10 mouse cellular contexts compared by ENCODE assay signal in the genomic region with DNA sequence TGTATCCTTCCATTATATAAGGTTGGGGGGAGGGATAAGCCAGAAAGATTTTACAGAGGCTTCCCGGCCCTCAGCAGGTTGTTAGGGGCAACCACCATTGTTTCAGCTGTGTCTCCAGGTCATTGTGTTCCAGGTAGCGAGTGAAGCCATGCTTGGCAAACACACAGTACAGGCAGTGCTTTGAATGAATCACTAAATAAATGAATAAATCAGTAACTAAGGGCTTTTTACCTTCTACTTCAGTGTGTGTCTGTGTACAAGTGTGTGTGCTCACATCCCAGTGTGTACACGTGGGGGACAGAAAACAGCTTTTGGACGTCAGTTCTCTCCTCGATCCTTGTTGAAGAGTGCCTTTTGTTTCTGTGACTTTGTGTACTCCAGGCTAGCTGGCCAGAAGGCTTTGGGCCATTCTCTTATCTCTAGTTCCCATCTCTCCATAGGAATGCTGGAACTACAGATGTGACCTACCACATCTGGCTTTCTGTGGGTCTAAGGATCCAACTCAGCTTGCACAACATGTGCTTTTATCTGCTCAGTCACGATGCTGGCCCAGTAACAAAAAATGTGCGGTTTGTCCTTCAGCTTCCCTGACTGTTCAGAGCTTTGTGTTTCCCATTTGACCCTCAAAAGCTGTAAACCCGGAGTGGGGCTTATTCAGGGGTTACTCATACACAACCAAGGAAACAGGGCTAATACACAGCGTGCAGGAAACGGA. TPM values are rescaled to one million over a fixed set of nuclear protein-coding genes. Genes with fewer than 3 reads are reported as not detected.
A peak's percentile ranks its signal among the peaks of the same experiment; 100 is the strongest.
DNase-seq lines count a peak whose midpoint lies in the region; ATAC-seq lines count a peak whose summit lies in the region.
"Had no signal": no experiment of that assay in that cellular context is flagged by ENCODE, and none has a peak within 500 bp of the region (broad histone marks: within the 10 kb centered on the region; RNA-seq: fewer than 3 reads in every experiment).

No protein-coding gene starts in this region.

- H3K36me3 ChIP-seq in hindbrain, embryonic 11.5 days (ENCODE audit: control insufficient read depth, insufficient read depth, low read length), result no peaks in the 10 kb centered on the region
- no peaks in the 10 kb centered on the region for H3K36me3 ChIP-seq in neural tube, embryonic 14.5 days (ENCODE audit: control insufficient read depth, insufficient read depth, low read length)

- no peaks in the 10 kb centered on the region for H3K9me3 ChIP-seq in hindbrain, embryonic 11.5 days (ENCODE audit: control insufficient read depth, low read length)
- H3K9me3 ChIP-seq in neural tube, embryonic 14.5 days (ENCODE audit: control insufficient read depth, low read length), result no peaks in the 10 kb centered on the region

- H3K4me1 ChIP-seq in hindbrain, embryonic 11.5 days (replicated peaks; ENCODE audit: control insufficient read depth, insufficient read depth, low read length), result peaks cover 3% of the 10 kb centered on the region; the same call in 1 of the 2 replicates
- H3K4me1 ChIP-seq in neural tube, embryonic 14.5 days (ENCODE audit: control insufficient read depth, insufficient read depth, low read length), result 0 out of 2 replicates have a peak, but pooled peaks cover 3% of the 10 kb centered on the region

- no peaks in the 10 kb centered on the region for H3K27me3 ChIP-seq in hindbrain, embryonic 11.5 days (ENCODE audit: control insufficient read depth, insufficient read depth, low read length)
- no peaks in the 10 kb centered on the region for H3K27me3 ChIP-seq in neural tube, embryonic 14.5 days (ENCODE audit: control insufficient read depth, insufficient read depth, low read length)

- no peak overlapping the region for H3K4me3 ChIP-seq in hindbrain, embryonic 11.5 days (ENCODE audit: low read depth, low read length)
- no peak overlapping the region for H3K4me3 ChIP-seq in neural tube, embryonic 14.5 days (ENCODE audit: low read depth, low read length)

- H3K4me2 ChIP-seq in hindbrain, embryonic 11.5 days (replicated peaks; ENCODE audit: low read depth, low read length), result no peak overlapping the region
- H3K4me2 ChIP-seq in neural tube, embryonic 14.5 days (ENCODE audit: low read depth, low read length), result no peak overlapping the region

- H3K27ac ChIP-seq in hindbrain, embryonic 11.5 days (ENCODE audit: low read depth, low read length), result peak overlapping the region; percentile 27; the same call in 1 of the 2 replicates
- no peak overlapping the region for H3K27ac ChIP-seq in neural tube, embryonic 14.5 days (ENCODE audit: low read depth, low read length)

- WGBS in hindbrain, embryonic 11.5 days, result 35% methylated on average over 10 of the region's 10 CpGs
- WGBS in neural tube, embryonic 14.5 days, result 20% methylated on average over 10 of the region's 10 CpGs

- peak; percentile 81 for ATAC-seq in hindbrain, embryonic 11.5 days (ENCODE audit: low FRiP score)
- peak; percentile 28; the same call in 1 of the 2 replicates for ATAC-seq in neural tube, embryonic 14.5 days (ENCODE audit: low read depth)
- no peak for ATAC-seq in granulocyte monocyte progenitor cell, adult 5-6 weeks (replicated peaks; ENCODE audit: poor library complexity, severe bottlenecking)

- DNase-seq in ovary, adult 18-20 months (ENCODE audit: low spot score), result peak; percentile 65
- DNase-seq in ovary, postnatal 14 days (ENCODE audit: low spot score), result no peak
- peak; percentile 57 for DNase-seq in embryo, embryonic 10 days (ENCODE audit: low spot score)
- DNase-seq in hindbrain, embryonic 11.5 days (ENCODE audit: low spot score), result peak; percentile 47
- DNase-seq in heart, postnatal 10 days, result no peak
- no peak for DNase-seq in layer of hippocampus, postnatal 36 days
- DNase-seq: cerebellum, postnatal 25 days; lung, adult 18-20 months had no signal

- H3K9ac ChIP-seq in hindbrain, embryonic 11.5 days (ENCODE audit: low read depth, low read length), result no peak overlapping the region
- H3K9ac ChIP-seq in neural tube, embryonic 14.5 days (replicated peaks; ENCODE audit: low read depth, low read length), result no peak overlapping the region

- intact Hi-C loops in heart, postnatal 10 days (cut with DNase I), result loop anchor here (5.0 kb wide), 1 partner anchor 391 kb away; no protein-coding TSS in a partner anchor

RNA-seq across cellular contexts. Expression of gene Eif4e, which starts 10.2 kb away (rescaled TPM):
- polyA plus RNA-seq in hindbrain, embryonic 11.5 days (2014; fragmentation: Nextera tagmentation; extraction: Ambion mirVana), result 401 and 469 TPM in 2 replicates
- 321 and 333 TPM in 2 replicates for polyA plus RNA-seq in neural tube, embryonic 14.5 days (2014; fragmentation: Nextera tagmentation; extraction: Ambion mirVana)
- total RNA-seq in granulocyte monocyte progenitor cell, adult 5-6 weeks (2014; fragmentation: Nextera tagmentation), result 179 and 203 TPM in 2 replicates
- total RNA-seq in granulocyte monocyte progenitor cell, adult 5-6 weeks (2017), result 188 and 220 TPM in 2 replicates
- 100 to 1,000 TPM; 125 to 138 TPM for total RNA-seq in heart, postnatal 10 days (2021)
- 100 to 1,000 TPM; 186 to 189 TPM for total RNA-seq in layer of hippocampus, postnatal 36 days (2021)

RNA-seq across cellular contexts. Expression of gene Metap1, which starts 26.5 kb away (rescaled TPM):
- polyA plus RNA-seq in hindbrain, embryonic 11.5 days (2014; fragmentation: Nextera tagmentation; extraction: Ambion mirVana), result 60.3 and 64.6 TPM in 2 replicates
- polyA plus RNA-seq in neural tube, embryonic 14.5 days (2014; fragmentation: Nextera tagmentation; extraction: Ambion mirVana), result 57.8 and 59.0 TPM in 2 replicates
- 38.7 and 45.3 TPM in 2 replicates for total RNA-seq in granulocyte monocyte progenitor cell, adult 5-6 weeks (2014; fragmentation: Nextera tagmentation)
- total RNA-seq in granulocyte monocyte progenitor cell, adult 5-6 weeks (2017), result 45.5 and 54.0 TPM in 2 replicates
- total RNA-seq in heart, postnatal 10 days (2021), result 10 to 100 TPM; 45.3 to 45.5 TPM
- 10 to 100 TPM; 45.6 to 50.6 TPM for total RNA-seq in layer of hippocampus, postnatal 36 days (2021)

Comparison
In these comparisons a context has a peak if more than half of its experiments do, and no peak if none do; other contexts are left out.
1. DNase-seq: peak in ovary, adult 18-20 months (single experiment), embryo, embryonic 10 days (single experiment) and hindbrain, embryonic 11.5 days (single experiment); none in ovary, postnatal 14 days (single experiment), heart, postnatal 10 days (0 of 2) and layer of hippocampus, postnatal 36 days (0 of 2).